Mouse (Mus musculus) gastrocnemius, adult 2 months (tissue): Measurements from ENCODE around the gene Tmem51. TPM values are rescaled to one million over a fixed set of nuclear protein-coding genes. Genes with fewer than 3 reads are reported as not detected.
A peak's percentile ranks its signal among the peaks of the same experiment; 100 is the strongest.
"Not testable (repeated sequence)": the region's sequence is repeated elsewhere in the genome, so short reads cannot be mapped to it uniquely, and the experiment has no call there.

Source experiments
- DNase-seq: peaks from one replicate; pipeline ENCODE4 v3.0.0; 2022
- H3K27ac ChIP-seq: fragments of 200-600 bp; 2 replicates; pipeline ENCODE4 v1.8.1; 2022; ENCODE audit warnings: mild to moderate bottlenecking
- H3K4me3 ChIP-seq: fragments of 200-600 bp; 2 replicates; pipeline ENCODE4 v1.8.1; 2022; ENCODE audit warnings: mild to moderate bottlenecking, moderate library complexity
- CTCF ChIP-seq: fragments of 200-600 bp; IDR thresholded peaks from 2 replicates; pipeline ENCODE4 v1.8.1; 2022; ENCODE audit warnings: antibody characterized with exemption, mild to moderate bottlenecking, moderate library complexity
- intact Hi-C: fragments of 180-260 bp; cut with DNase I; formaldehyde crosslinking; loops from one replicate; pipeline ENCODE4 v1.15.1; 2025
- total RNA-seq, 2 experiments: library from RNA; stranded (reverse); gene quantifications; 2 replicates each; pipeline ENCODE4 v1.2.3; 2021

Tmem51 gene
- total RNA-seq, 2 experiments from 2014 or later: 0.66 to 0.75 TPM

- Histone ChIP-seq H3K4me3 (no peak overlapping the region), H3K27ac (no peak overlapping the region)
- TF ChIP-seq CTCF: no peak
- no peak for DNase-seq
- intact Hi-C loops: no loop called here
Measured at GRCm38 (mm10) chr4:142023166-142023565, 60.9 kb downstream of the Tmem51 start.

- no peak overlapping the region for H3K4me3 ChIP-seq
- TF ChIP-seq CTCF: no peak
- H3K27ac ChIP-seq: no peak overlapping the region
- no peak for DNase-seq
- intact Hi-C loops: no loop called here
Measured at GRCm38 (mm10) chr4:142017686-142018085, 66.4 kb downstream of the Tmem51 start.

DNA sequence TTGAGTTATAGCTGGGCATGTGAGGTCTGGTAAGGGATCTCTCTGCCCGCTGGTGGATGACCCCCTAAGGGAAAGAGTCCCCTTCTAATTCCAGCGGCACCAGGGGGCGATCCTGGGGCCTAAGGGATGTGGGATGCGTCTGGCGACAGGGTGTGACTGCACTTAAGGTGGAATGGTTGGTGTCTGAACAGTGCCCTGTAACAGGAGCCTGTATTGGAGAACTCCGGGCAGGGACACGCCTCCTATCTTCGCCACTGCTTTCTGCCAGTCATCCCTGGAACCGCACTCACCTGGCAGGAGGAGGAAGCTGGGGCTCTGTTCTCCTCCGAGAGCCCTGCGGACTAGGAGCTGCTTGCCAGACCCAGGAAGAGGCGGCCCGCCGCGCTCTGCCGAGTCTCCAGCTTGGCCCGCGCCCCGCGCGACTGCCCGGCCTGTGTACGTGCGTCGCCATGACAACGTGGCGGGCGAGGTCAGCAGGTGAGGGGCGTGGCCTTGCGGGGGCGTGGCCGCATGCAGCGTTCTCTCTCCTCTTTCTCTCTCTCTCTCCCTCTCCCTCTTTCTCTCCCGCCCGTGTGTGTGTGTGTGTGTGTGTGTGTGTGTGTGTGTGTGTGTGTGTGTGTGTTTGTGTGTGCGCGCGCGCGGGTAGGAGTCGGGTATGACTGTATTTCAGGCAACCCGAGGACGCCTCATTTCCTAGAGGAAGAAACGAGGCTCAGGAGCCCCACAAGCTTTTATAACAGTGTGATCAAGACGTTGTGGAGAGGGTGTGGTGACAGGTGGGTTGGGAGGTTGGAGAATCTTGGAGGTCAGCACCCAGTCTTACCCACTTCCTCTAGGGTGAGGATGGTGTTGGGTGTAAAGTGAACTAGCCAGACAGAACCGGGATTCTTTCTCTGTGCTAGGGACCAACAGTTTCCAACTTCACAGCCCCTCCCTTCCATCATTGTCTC is 69.2 kb downstream of the Tmem51 start, which contains the start of gene Fhad1:
Fhad1 (minus strand) TSS at position 424 of the 950 bp plus-strand sequence.
- TF ChIP-seq CTCF: 0 out of 2 replicates have a peak, but pooled peaks have one; percentile 7
- H3K27ac ChIP-seq: no peak within 1 kb of the TSS
- intact Hi-C loops: no loop called here
- peak within 1 kb of the TSS; percentile 63 for H3K4me3 ChIP-seq
- DNase-seq: peak; percentile 72

GRCm38 (mm10) chr4:142011236-142011635 is 72.9 kb downstream of the Tmem51 start:
- no peak for TF ChIP-seq CTCF
- intact Hi-C loops: no loop called here
- no peak overlapping the region for H3K27ac ChIP-seq

DNA sequence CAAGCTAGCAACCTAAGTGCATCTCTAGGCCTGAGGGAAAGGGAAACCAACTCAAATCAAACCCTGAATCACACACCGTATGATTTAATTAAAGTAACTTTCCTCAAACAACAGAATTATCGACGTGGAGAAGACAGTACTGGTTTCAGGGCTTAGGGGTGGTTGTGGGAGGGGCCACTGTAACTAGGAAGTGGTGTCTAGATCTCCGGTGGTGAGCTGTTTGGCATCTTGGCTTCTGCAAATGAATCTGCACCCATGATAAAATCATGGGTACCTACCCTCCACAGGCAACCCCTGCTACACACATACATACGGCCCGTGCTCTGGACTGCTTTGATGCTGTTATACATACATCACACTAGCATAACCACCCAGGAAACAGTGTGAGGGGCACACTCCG is 73.7 kb downstream of the Tmem51 start:
- Histone ChIP-seq H3K4me3 (no peak overlapping the region), H3K27ac (no peak overlapping the region)
- TF ChIP-seq CTCF: no peak
- DNase-seq: no peak
- intact Hi-C loops: no loop called here

More at GRCm38 (mm10) chr4:142011236-142011635, 72.9 kb downstream of the Tmem51 start:
- DNase-seq: no peak
- no peak overlapping the region for H3K4me3 ChIP-seq

- TF ChIP-seq CTCF: no peak
- no peak for DNase-seq
- intact Hi-C loops: loop anchor here (5.0 to 10.0 kb wide), 2 partner anchors 74 to 237 kb away; partner anchors contain the start of gene Tmem51
- H3K27ac ChIP-seq: no peak overlapping the region
- H3K4me3 ChIP-seq: no peak overlapping the region
Measured at GRCm38 (mm10) chr4:142008206-142008605, 75.9 kb downstream of the Tmem51 start.

DNA sequence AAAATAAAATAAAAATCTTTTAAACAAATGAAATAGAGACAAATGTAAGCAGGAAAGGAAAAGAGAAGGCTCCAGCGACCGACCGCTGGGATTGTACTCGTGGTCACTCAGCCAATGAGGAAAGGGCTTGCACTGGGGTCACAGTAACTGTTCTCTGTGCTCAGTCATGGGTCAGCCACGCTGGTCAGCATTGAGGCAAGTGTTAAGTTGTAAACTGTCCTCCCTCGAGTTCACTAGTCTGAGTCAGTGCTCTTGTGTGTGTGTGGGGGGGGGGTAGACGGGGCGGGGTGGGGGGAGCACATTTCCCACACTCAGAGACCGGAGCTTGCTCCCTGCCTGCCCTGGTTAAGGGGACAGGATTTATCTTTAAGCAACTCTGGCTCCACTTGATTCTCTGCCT is 83.5 kb downstream of the Tmem51 start:
- H3K4me3 ChIP-seq: no peak overlapping the region
- DNase-seq: peak; percentile 9
- TF ChIP-seq CTCF: no peak
- intact Hi-C loops: loop anchor here (10.0 kb wide), 1 partner anchor 244 kb away; no protein-coding TSS in a partner anchor
- no peak overlapping the region for H3K27ac ChIP-seq

DNA sequence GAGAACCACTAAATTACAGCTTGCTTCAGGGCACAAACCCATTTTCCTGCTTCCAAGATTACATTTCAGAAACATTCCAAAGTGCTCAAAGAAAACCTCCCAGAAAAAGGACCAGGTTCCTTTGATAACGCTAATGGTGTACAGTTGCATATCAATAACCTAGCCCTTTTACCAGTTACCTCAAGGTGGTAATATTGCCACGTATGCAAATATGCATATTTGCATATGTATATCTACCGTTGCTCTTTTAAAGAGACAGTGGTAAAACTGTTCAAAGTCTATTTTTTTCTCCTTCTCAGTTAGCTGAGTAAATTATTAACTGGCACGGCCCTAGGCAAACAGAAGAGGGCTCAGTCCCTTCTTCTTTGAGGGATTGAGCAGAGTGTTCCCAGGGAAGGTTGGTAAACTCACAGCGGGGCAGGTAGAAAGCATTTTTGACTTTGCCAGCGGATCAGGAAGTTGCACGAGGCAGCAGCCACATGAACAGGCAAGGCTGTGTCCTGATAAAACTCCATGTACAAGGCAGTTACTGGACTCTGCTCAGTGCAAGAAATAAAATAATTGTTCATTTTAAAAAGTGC is 84.5 kb downstream of the Tmem51 start:
- H3K4me3 ChIP-seq: no peak overlapping the region
- TF ChIP-seq CTCF: no peak
- intact Hi-C loops: loop anchor here (10.0 kb wide), 1 partner anchor 245 kb away; no protein-coding TSS in a partner anchor
- DNase-seq: no peak
- H3K27ac ChIP-seq: no peak overlapping the region

- intact Hi-C loops: no loop called here
- DNase-seq: no peak
- TF ChIP-seq CTCF: no peak
- peak overlapping the region; percentile 28 for H3K4me3 ChIP-seq
- no peak overlapping the region for H3K27ac ChIP-seq
Measured at GRCm38 (mm10) chr4:141998282-141998821, 85.8 kb downstream of the Tmem51 start.

DNA sequence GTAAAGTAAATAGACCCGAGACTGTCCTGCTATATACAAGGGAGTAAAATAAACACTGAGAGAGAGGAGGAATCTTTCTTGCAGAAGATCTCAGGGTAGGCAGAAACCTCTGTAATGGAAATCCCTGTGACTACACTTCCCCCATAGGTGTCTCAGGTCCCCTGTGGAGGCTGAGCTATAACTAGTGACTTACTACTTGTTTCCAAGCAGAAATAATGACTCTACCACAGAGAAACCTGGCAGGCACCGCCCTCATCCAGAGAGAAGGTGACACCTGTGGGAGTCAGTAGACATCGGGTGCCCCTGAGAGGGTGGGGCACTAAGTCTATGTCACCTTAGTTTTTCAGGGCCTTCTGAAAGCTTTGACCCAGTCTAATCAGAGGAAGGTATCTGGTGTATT is 87.2 kb downstream of the Tmem51 start:
- DNase-seq: no peak
- intact Hi-C loops: no loop called here
- TF ChIP-seq CTCF: no peak
- Histone ChIP-seq H3K4me3 (no peak overlapping the region), H3K27ac (no peak overlapping the region)

GRCm38 (mm10) chr4:141996086-141996485 is 88.0 kb downstream of the Tmem51 start:
- Histone ChIP-seq H3K27ac (no peak overlapping the region), H3K4me3 (no peak overlapping the region)
- no peak for TF ChIP-seq CTCF
- DNase-seq: no peak
- intact Hi-C loops: no loop called here

GRCm38 (mm10) chr4:141994062-141994471 is 90.0 kb downstream of the Tmem51 start:
- intact Hi-C loops, DNase-seq, H3K27ac ChIP-seq, H3K4me3 ChIP-seq: not testable (repeated sequence)
